Mouse (Mus musculus): ENCODE data around the gene Nupl1. TPM values are rescaled to one million over a fixed set of nuclear protein-coding genes. Genes with fewer than 3 reads are reported as not detected.

Nupl1 gene
- polyA plus RNA-seq, 1 experiment, result 0.06 TPM

- H3K4me3 ChIP-seq (ENCODE audit: insufficient read depth, low read depth, low read length), result no peak overlapping the region
- no peaks in the 10 kb centered on the region for H3K27me3 ChIP-seq (replicated peaks; ENCODE audit: control insufficient read depth, insufficient read depth, low read length)
- H3K27ac ChIP-seq (ENCODE audit: insufficient read depth, low read depth, low read length), result no peak overlapping the region
- no peaks in the 10 kb centered on the region for H3K4me1 ChIP-seq (ENCODE audit: control insufficient read depth, insufficient read depth, low read length)
- H3K36me3 ChIP-seq (ENCODE audit: control insufficient read depth, insufficient read depth, low read length), result peaks cover 5% of the 10 kb centered on the region; the same call in 1 of the 2 replicates
- 75% methylated on average over 3 of the region's 3 CpGs for WGBS
- TF ChIP-seq CTCF (conservative IDR thresholded peaks at IDR 0.05; ENCODE audit: insufficient read depth, insufficient read length, low read depth, low read length) (no peak), POLR2A (IDR thresholded peaks at IDR 0.05; ENCODE audit: low read depth, low read length) (no peak)
- DNase-seq, result peak; percentile 13
These were observed 12.7 kb downstream of the Nupl1 start for GRCm38 (mm10) chr14:60238551-60238950.

- no peaks in the 10 kb centered on the region for H3K27me3 ChIP-seq (replicated peaks; ENCODE audit: control insufficient read depth, insufficient read depth, low read length)
- no peak for TF ChIP-seq POLR2A (IDR thresholded peaks at IDR 0.05; ENCODE audit: low read depth, low read length)
- TF ChIP-seq CTCF (conservative IDR thresholded peaks at IDR 0.05; ENCODE audit: insufficient read depth, insufficient read length, low read depth, low read length), result no peak
These were observed 31.3 kb downstream of the Nupl1 start for GRCm38 (mm10) chr14:60219886-60220285.

GRCm38 (mm10) chr14:60217616-60218015 is 33.6 kb downstream of the Nupl1 start:
- no peak for DNase-seq
- TF ChIP-seq CTCF (conservative IDR thresholded peaks at IDR 0.05; ENCODE audit: insufficient read depth, insufficient read length, low read depth, low read length), result no peak
- TF ChIP-seq POLR2A (IDR thresholded peaks at IDR 0.05; ENCODE audit: low read depth, low read length), result no peak
- 98% methylated on average over 4 of the region's 4 CpGs for WGBS
- no peaks in the 10 kb centered on the region for H3K4me1 ChIP-seq (ENCODE audit: control insufficient read depth, insufficient read depth, low read length)
- no peak overlapping the region for H3K27ac ChIP-seq (ENCODE audit: insufficient read depth, low read depth, low read length)
- H3K36me3 ChIP-seq (ENCODE audit: control insufficient read depth, insufficient read depth, low read length), result peaks cover 4% of the 10 kb centered on the region; the same call in 1 of the 2 replicates
- H3K27me3 ChIP-seq (replicated peaks; ENCODE audit: control insufficient read depth, insufficient read depth, low read length), result no peaks in the 10 kb centered on the region
- H3K4me3 ChIP-seq (ENCODE audit: insufficient read depth, low read depth, low read length), result no peak overlapping the region

More at GRCm38 (mm10) chr14:60219886-60220285, 31.3 kb downstream of the Nupl1 start:
- 93% methylated on average over 10 of the region's 10 CpGs for WGBS
- H3K36me3 ChIP-seq (ENCODE audit: control insufficient read depth, insufficient read depth, low read length), result peaks cover 4% of the 10 kb centered on the region; the same call in 1 of the 2 replicates
- H3K4me1 ChIP-seq (ENCODE audit: control insufficient read depth, insufficient read depth, low read length), result no peaks in the 10 kb centered on the region
- H3K27ac ChIP-seq (ENCODE audit: insufficient read depth, low read depth, low read length), result no peak overlapping the region
- no peak for DNase-seq
- H3K4me3 ChIP-seq (ENCODE audit: insufficient read depth, low read depth, low read length), result no peak overlapping the region

GRCm38 (mm10) chr14:60216125-60216524 is 35.1 kb downstream of the Nupl1 start:
- WGBS, result 95% methylated on average over 1 of the region's 1 CpGs

GRCm38 (mm10) chr14:60215000-60215399 is 36.2 kb downstream of the Nupl1 start:
- Histone ChIP-seq H3K4me1 (ENCODE audit: control insufficient read depth, insufficient read depth, low read length) (no peaks in the 10 kb centered on the region), H3K27ac (ENCODE audit: insufficient read depth, low read depth, low read length) (no peak overlapping the region), H3K27me3 (replicated peaks; ENCODE audit: control insufficient read depth, insufficient read depth, low read length) (no peaks in the 10 kb centered on the region), H3K36me3 (ENCODE audit: control insufficient read depth, insufficient read depth, low read length) (peaks cover 3% of the 10 kb centered on the region; the same call in 1 of the 2 replicates), H3K4me3 (ENCODE audit: insufficient read depth, low read depth, low read length) (no peak overlapping the region)
- no peak for DNase-seq
- 80% methylated on average over 3 of the region's 3 CpGs for WGBS
- TF ChIP-seq CTCF (conservative IDR thresholded peaks at IDR 0.05; ENCODE audit: insufficient read depth, insufficient read length, low read depth, low read length) (no peak), POLR2A (IDR thresholded peaks at IDR 0.05; ENCODE audit: low read depth, low read length) (no peak)

More at GRCm38 (mm10) chr14:60216125-60216524, 35.1 kb downstream of the Nupl1 start:
- DNase-seq, result no peak
- H3K4me1 ChIP-seq (ENCODE audit: control insufficient read depth, insufficient read depth, low read length), result no peaks in the 10 kb centered on the region
- H3K4me3 ChIP-seq (ENCODE audit: insufficient read depth, low read depth, low read length), result no peak overlapping the region
- no peaks in the 10 kb centered on the region for H3K27me3 ChIP-seq (replicated peaks; ENCODE audit: control insufficient read depth, insufficient read depth, low read length)
- H3K27ac ChIP-seq (ENCODE audit: insufficient read depth, low read depth, low read length), result no peak overlapping the region
- TF ChIP-seq CTCF (conservative IDR thresholded peaks at IDR 0.05; ENCODE audit: insufficient read depth, insufficient read length, low read depth, low read length) (no peak), POLR2A (IDR thresholded peaks at IDR 0.05; ENCODE audit: low read depth, low read length) (no peak)
- peaks cover 3% of the 10 kb centered on the region; the same call in 1 of the 2 replicates for H3K36me3 ChIP-seq (ENCODE audit: control insufficient read depth, insufficient read depth, low read length)

- DNase-seq, result no peak
- Histone ChIP-seq H3K4me1 (ENCODE audit: control insufficient read depth, insufficient read depth, low read length) (no peaks in the 10 kb centered on the region), H3K4me3 (ENCODE audit: insufficient read depth, low read depth, low read length) (no peak overlapping the region), H3K36me3 (ENCODE audit: control insufficient read depth, insufficient read depth, low read length) (no peaks in the 10 kb centered on the region), H3K27ac (ENCODE audit: insufficient read depth, low read depth, low read length) (no peak overlapping the region), H3K27me3 (replicated peaks; ENCODE audit: control insufficient read depth, insufficient read depth, low read length) (no peaks in the 10 kb centered on the region)
- TF ChIP-seq CTCF (conservative IDR thresholded peaks at IDR 0.05; ENCODE audit: insufficient read depth, insufficient read length, low read depth, low read length) (no peak), POLR2A (IDR thresholded peaks at IDR 0.05; ENCODE audit: low read depth, low read length) (no peak)
- WGBS, result 33% methylated on average over 1 of the region's 1 CpGs
These were observed 37.2 kb downstream of the Nupl1 start for GRCm38 (mm10) chr14:60214040-60214439.

- Histone ChIP-seq H3K36me3 (ENCODE audit: control insufficient read depth, insufficient read depth, low read length) (no peaks in the 10 kb centered on the region), H3K27ac (ENCODE audit: insufficient read depth, low read depth, low read length) (no peak overlapping the region), H3K4me3 (ENCODE audit: insufficient read depth, low read depth, low read length) (no peak overlapping the region), H3K27me3 (replicated peaks; ENCODE audit: control insufficient read depth, insufficient read depth, low read length) (no peaks in the 10 kb centered on the region), H3K4me1 (ENCODE audit: control insufficient read depth, insufficient read depth, low read length) (no peaks in the 10 kb centered on the region)
- no peak for DNase-seq
- 95% methylated on average over 7 of the region's 7 CpGs for WGBS
- no peak for TF ChIP-seq POLR2A (IDR thresholded peaks at IDR 0.05; ENCODE audit: low read depth, low read length)
- TF ChIP-seq CTCF (conservative IDR thresholded peaks at IDR 0.05; ENCODE audit: insufficient read depth, insufficient read length, low read depth, low read length), result no peak
These were observed 42.1 kb downstream of the Nupl1 start for GRCm38 (mm10) chr14:60209166-60209565.
